Mouse (Mus musculus): ENCODE measurements around the gene Ptrh1.

GRCm38 (mm10) chr2:32756674-32757055, 18.9 kb upstream of the Ptrh1 start:
- TF ChIP-seq POLR2A (IDR thresholded peaks at IDR 0.05; ENCODE audit: borderline replicate concordance, low read depth, low read length) (no peak), CTCF (IDR thresholded peaks at IDR 0.05; ENCODE audit: low read depth, low read length) (no peak)

All from bone marrow macrophage, adult 2 months (primary cell).